Mouse (Mus musculus): ENCODE measurements around the gene Tagln2.

- TF ChIP-seq CTCF (IDR thresholded peaks at IDR 0.05; ENCODE audit: low read depth, low read length) (no peak), GATA2 (IDR thresholded peaks at IDR 0.05; ENCODE audit: borderline replicate concordance, low read depth, low read length) (no peak)
Observed at GRCm38 (mm10) chr1:172550551-172550951, 50.7 kb downstream of the Tagln2 start.

Data from G1E (cell line).